14 mouse cellular contexts compared by ENCODE assay signal in genomic region chr5:25544061-25544460, GRCm38 (mm10). TPM values are rescaled to one million over a fixed set of nuclear protein-coding genes. Genes with fewer than 3 reads are reported as not detected.
A peak's percentile ranks its signal among the peaks of the same experiment; 100 is the strongest.
DNase-seq lines count a peak whose midpoint lies in the region; ATAC-seq and TF ChIP-seq lines count a peak whose summit lies in the region.
"Had no signal": no experiment of that assay in that cellular context is flagged by ENCODE, and none has a peak within 500 bp of the region (broad histone marks: within the 10 kb centered on the region; RNA-seq: fewer than 3 reads in every experiment).

No protein-coding gene starts in this region.

- H3K4me1 ChIP-seq in liver, postnatal 0 days (ENCODE audit: insufficient read depth): no peaks in the 10 kb centered on the region
- no peaks in the 10 kb centered on the region for H3K4me1 ChIP-seq in liver, embryonic 11.5 days (replicated peaks; ENCODE audit: control insufficient read depth, insufficient read depth, low read length)
- H3K4me1 ChIP-seq: hindbrain, embryonic 10.5 days had no signal

- H3K4me3 ChIP-seq in liver, postnatal 0 days (ENCODE audit: low read depth, low read length): no peak overlapping the region
- no peak overlapping the region for H3K4me3 ChIP-seq in liver, embryonic 11.5 days (ENCODE audit: low read depth, low read length)
- H3K4me3 ChIP-seq: hindbrain, embryonic 10.5 days had no signal

- H3K9ac ChIP-seq in liver, postnatal 0 days (replicated peaks): no peak overlapping the region
- H3K9ac ChIP-seq in liver, embryonic 11.5 days (ENCODE audit: low read depth, low read length): no peak overlapping the region

- WGBS in liver, postnatal 0 days (ENCODE audit: insufficient replicate concordance): 88% methylated on average over 3 of the region's 3 CpGs
- 85% methylated on average over 3 of the region's 3 CpGs for WGBS in liver, embryonic 11.5 days

- TF ChIP-seq CTCF in liver, postnatal 0 days (IDR thresholded peaks at IDR 0.05; ENCODE audit: low read depth): no peak

- intact Hi-C loops in heart, postnatal 10 days (cut with DNase I): no loop called here

- no peak overlapping the region for H3K4me2 ChIP-seq in liver, postnatal 0 days (ENCODE audit: low read depth, low read length)
- H3K4me2 ChIP-seq in liver, embryonic 11.5 days: no peak overlapping the region

- H3K27me3 ChIP-seq in liver, postnatal 0 days (ENCODE audit: insufficient read depth, low read length): no peaks in the 10 kb centered on the region
- H3K27me3 ChIP-seq in liver, embryonic 11.5 days (replicated peaks; ENCODE audit: control insufficient read depth, insufficient read depth, low read length): no peaks in the 10 kb centered on the region

- H3K9me3 ChIP-seq in liver, postnatal 0 days (ENCODE audit: low read length): no peaks in the 10 kb centered on the region; the same call in 1 of the 2 replicates
- no peaks in the 10 kb centered on the region for H3K9me3 ChIP-seq in liver, embryonic 11.5 days (ENCODE audit: control insufficient read depth, low read length)
- H3K9me3 ChIP-seq: hindbrain, embryonic 10.5 days had no signal

- no peak for TF ChIP-seq EP300 in liver, postnatal 0 days (IDR thresholded peaks at IDR 0.05; ENCODE audit: low read depth)

- no peaks in the 10 kb centered on the region for H3K36me3 ChIP-seq in liver, postnatal 0 days (replicated peaks; ENCODE audit: insufficient read depth, low read length)
- no peaks in the 10 kb centered on the region for H3K36me3 ChIP-seq in liver, embryonic 11.5 days (ENCODE audit: control insufficient read depth, insufficient read depth, low read length)
- H3K36me3 ChIP-seq: hindbrain, embryonic 10.5 days had no signal

- H3K27ac ChIP-seq in liver, postnatal 0 days (ENCODE audit: low read depth): no peak overlapping the region
- no peak overlapping the region for H3K27ac ChIP-seq in liver, embryonic 11.5 days (ENCODE audit: low read depth, low read length)
- H3K27ac ChIP-seq: hindbrain, embryonic 10.5 days had no signal

- ATAC-seq in liver, postnatal 0 days: no peak
- ATAC-seq in liver, embryonic 11.5 days (replicated peaks; ENCODE audit: low FRiP score): no peak
- ATAC-seq: midbrain, embryonic 16.5 days had no signal

- peak; percentile 31 to 37 for DNase-seq in cerebellum, adult 18-20 months
- DNase-seq in cerebellum, adult 11 months: no peak
- peak; percentile 1 for DNase-seq in liver, postnatal 0 days
- no peak for DNase-seq in liver, embryonic 11.5 days (ENCODE audit: low spot score)
- DNase-seq in cerebellum, postnatal 25 days: peak; percentile 37 to 57
- peak; percentile 64 to 66 for DNase-seq in heart, postnatal 10 days
- DNase-seq in thymus, postnatal 10 days (ENCODE audit: low spot score in 2 of 2): no peak
- DNase-seq in layer of hippocampus, adult 9-10 months (ENCODE audit: low spot score): no peak
- DNase-seq: kidney, adult 2 months; thymus, postnatal 14 days had no signal

RNA-seq across cellular contexts. Expression of gene Cct8l1, which starts 28.2 kb away (rescaled TPM):
- polyA plus RNA-seq in liver, postnatal 0 days (2015; fragmentation: Nextera tagmentation; extraction: Ambion mirVana): not detected in 2 replicates
- polyA plus RNA-seq in liver, embryonic 11.5 days (2014; fragmentation: Nextera tagmentation; extraction: Ambion mirVana): not detected in 2 replicates
- total RNA-seq in heart, postnatal 10 days (2021): not detected
- total RNA-seq: MEL had no signal
- polyA plus RNA-seq: hindbrain, embryonic 10.5 days; liver, embryonic 16.5 days had no signal

RNA-seq across cellular contexts. Expression of gene Kmt2c, which starts 45.5 kb away (rescaled TPM):
- polyA plus RNA-seq in liver, postnatal 0 days (2015; fragmentation: Nextera tagmentation; extraction: Ambion mirVana): 3.7 and 4.1 TPM in 2 replicates
- polyA plus RNA-seq in liver, embryonic 11.5 days (2014; fragmentation: Nextera tagmentation; extraction: Ambion mirVana): 12.4 and 14.0 TPM in 2 replicates
- total RNA-seq in heart, postnatal 10 days (2021): 10 to 100 TPM; 45.3 to 46.7 TPM

Comparison
In these comparisons a context has a peak if more than half of its experiments do, and no peak if none do; other contexts are left out.
1. DNase-seq: peak in cerebellum, adult 18-20 months (2 of 2), liver, postnatal 0 days (single experiment), cerebellum, postnatal 25 days (2 of 2) and heart, postnatal 10 days (2 of 2); none in cerebellum, adult 11 months (single experiment), liver, embryonic 11.5 days (single experiment), thymus, postnatal 10 days (0 of 2) and layer of hippocampus, adult 9-10 months (single experiment).